In the genomic region with DNA sequence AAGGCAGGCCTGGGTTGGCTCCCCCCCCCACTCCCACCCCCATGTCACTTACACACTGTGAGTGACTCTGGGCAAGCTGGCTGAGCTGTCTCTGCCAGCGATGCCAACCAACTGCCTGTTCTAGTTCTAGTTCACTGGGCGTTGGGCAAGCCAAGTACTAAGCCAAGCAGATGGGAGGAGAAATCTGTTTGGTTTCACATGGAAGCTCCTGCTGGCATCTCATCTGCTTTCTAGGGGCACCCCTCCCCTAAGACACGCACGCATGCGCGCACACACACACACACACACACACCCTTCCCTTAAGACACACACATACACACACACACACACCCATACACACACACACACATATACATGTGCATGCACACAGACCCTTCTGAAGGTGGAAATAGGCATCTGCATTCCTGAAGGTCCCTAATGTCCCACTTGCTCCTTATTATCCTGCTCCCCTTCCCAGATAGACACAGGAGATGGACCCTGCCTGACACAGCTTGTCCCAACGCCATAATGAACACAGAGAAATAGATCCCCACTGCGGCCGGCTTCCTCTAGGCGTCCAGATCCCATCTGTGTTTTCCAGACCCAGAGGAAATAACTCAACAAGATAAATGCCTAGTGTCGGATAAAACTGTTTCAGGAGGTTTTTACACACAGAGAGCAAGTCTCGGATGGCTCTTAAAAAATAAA, we compare ENCODE assay signal across 10 mouse cellular contexts. TPM values are rescaled to one million over a fixed set of nuclear protein-coding genes. Genes with fewer than 3 reads are reported as not detected.
DNase-seq lines count a peak whose midpoint lies in the region; ATAC-seq and TF ChIP-seq lines count a peak whose summit lies in the region.
"Had no signal": no experiment of that assay in that cellular context is flagged by ENCODE, and none has a peak within 500 bp of the region (broad histone marks: within the 10 kb centered on the region; RNA-seq: fewer than 3 reads in every experiment).

No protein-coding gene starts in this region.

- no peak overlapping the region for H3K9ac ChIP-seq in limb, embryonic 14.5 days (ENCODE audit: low read depth, low read length, severe bottlenecking)
- no peak overlapping the region for H3K9ac ChIP-seq in neural tube, embryonic 13.5 days

- no peaks in the 10 kb centered on the region for H3K9me3 ChIP-seq in limb, embryonic 14.5 days (ENCODE audit: control insufficient read depth, low read length)
- H3K9me3 ChIP-seq in limb, embryonic 10.5 days (replicated peaks), result no peaks in the 10 kb centered on the region
- no peaks in the 10 kb centered on the region for H3K9me3 ChIP-seq in neural tube, embryonic 13.5 days

- H3K27me3 ChIP-seq in limb, embryonic 14.5 days (ENCODE audit: control insufficient read depth, insufficient read depth, low read length), result no peaks in the 10 kb centered on the region
- H3K27me3 ChIP-seq in limb, embryonic 10.5 days (ENCODE audit: low read depth, poor library complexity, severe bottlenecking), result no peaks in the 10 kb centered on the region
- H3K27me3 ChIP-seq in neural tube, embryonic 13.5 days, result no peaks in the 10 kb centered on the region

- H3K27ac ChIP-seq in limb, embryonic 14.5 days (replicated peaks; ENCODE audit: low read depth, low read length), result no peak overlapping the region
- no peak overlapping the region for H3K27ac ChIP-seq in limb, embryonic 10.5 days
- H3K27ac ChIP-seq in neural tube, embryonic 13.5 days (replicated peaks), result peak overlapping the region; percentile 33; the same call in 1 of the 2 replicates

- no peak for DNase-seq in limb, embryonic 14.5 days (ENCODE audit: low spot score)
- DNase-seq in limb, embryonic 10.5 days (ENCODE audit: low spot score), result no peak
- DNase-seq in cerebellum, adult 8-10 months, result peak; percentile 83
- peak; percentile 73 for DNase-seq in layer of hippocampus, adult 11-12 months (ENCODE audit: low spot score)
- DNase-seq in heart, adult 8-10 months (ENCODE audit: low spot score), result no peak
- no peak for DNase-seq in ovary, postnatal 36 days (ENCODE audit: low spot score)

- 57% methylated on average over 12 of the region's 12 CpGs for WGBS in limb, embryonic 14.5 days
- WGBS in limb, embryonic 10.5 days, result 84% methylated on average over 12 of the region's 12 CpGs
- 58% methylated on average over 12 of the region's 12 CpGs for WGBS in neural tube, embryonic 13.5 days

- ATAC-seq in limb, embryonic 14.5 days (ENCODE audit: low FRiP score, low read depth), result peak; percentile 53; the same call in 1 of the 2 replicates
- ATAC-seq in neural tube, embryonic 13.5 days (ENCODE audit: low read depth), result peak; percentile 77
- ATAC-seq in megakaryocyte-erythroid progenitor cell, adult 5-6 weeks (replicated peaks; ENCODE audit: low FRiP score, low TSS enrichment, poor library complexity, severe bottlenecking), result no peak

- no peak overlapping the region for H3K4me3 ChIP-seq in limb, embryonic 14.5 days (replicated peaks; ENCODE audit: low read length)
- H3K4me3 ChIP-seq in limb, embryonic 10.5 days, result no peak overlapping the region
- no peak overlapping the region for H3K4me3 ChIP-seq in neural tube, embryonic 13.5 days
- H3K4me3 ChIP-seq: erythroblast, embryonic 14.5 days had no signal

- TF ChIP-seq POLR2A in limb, embryonic 14.5 days (IDR thresholded peaks at IDR 0.05; ENCODE audit: borderline replicate concordance, extremely low read depth, insufficient read depth, insufficient read length), result no peak

- peak overlapping the region; percentile 24 for H3K4me2 ChIP-seq in limb, embryonic 14.5 days (replicated peaks; ENCODE audit: low read depth, low read length, severe bottlenecking)
- peak overlapping the region; percentile 35 for H3K4me2 ChIP-seq in neural tube, embryonic 13.5 days
- H3K4me2 ChIP-seq: heart, embryonic 11.5 days had no signal

- H3K36me3 ChIP-seq in limb, embryonic 14.5 days (ENCODE audit: control insufficient read depth, insufficient read depth, low read length), result no peaks in the 10 kb centered on the region
- H3K36me3 ChIP-seq in limb, embryonic 10.5 days, result no peaks in the 10 kb centered on the region
- no peaks in the 10 kb centered on the region for H3K36me3 ChIP-seq in neural tube, embryonic 13.5 days

- 0 out of 2 replicates have a peak, but pooled peaks cover 4% of the 10 kb centered on the region for H3K4me1 ChIP-seq in limb, embryonic 14.5 days (ENCODE audit: control insufficient read depth, insufficient read depth, low read length)
- no peaks in the 10 kb centered on the region for H3K4me1 ChIP-seq in limb, embryonic 10.5 days
- peaks cover 10% of the 10 kb centered on the region for H3K4me1 ChIP-seq in neural tube, embryonic 13.5 days (replicated peaks)

RNA-seq across cellular contexts. Expression of gene Myrfl, which starts 25.2 kb away (rescaled TPM):
- 0.13 and 0.18 TPM in 2 replicates for polyA plus RNA-seq in limb, embryonic 14.5 days (2012; rRNA removed)
- 0.07 and 0.19 TPM in 2 replicates for polyA plus RNA-seq in limb, embryonic 14.5 days (2014; fragmentation: Nextera tagmentation; extraction: Ambion mirVana)
- polyA plus RNA-seq in limb, embryonic 10.5 days (2016; fragmentation: Nextera tagmentation; extraction: Ambion mirVana), result 0.04 TPM in 1 of 2 replicates, not detected in the other
- 0.15 and 0.27 TPM in 2 replicates for polyA plus RNA-seq in neural tube, embryonic 13.5 days (2015; fragmentation: Nextera tagmentation; extraction: Ambion mirVana)
- total RNA-seq in heart, adult 8-10 months (2022), result 1 to 10 TPM in 3 of 4 experiments, under 1 TPM in 1; 0.50 to 2.0 (median 1.2) TPM
- total RNA-seq in megakaryocyte-erythroid progenitor cell, adult 5-6 weeks (2014; fragmentation: Nextera tagmentation), result not detected in 2 replicates
- not detected in 2 replicates for total RNA-seq in megakaryocyte-erythroid progenitor cell, adult 5-6 weeks (2017)
- polyA plus RNA-seq: erythroblast, embryonic 14.5 days had no signal

Comparison
In these comparisons a context has a peak if more than half of its experiments do, and no peak if none do; other contexts are left out.
1. DNase-seq: peak in cerebellum, adult 8-10 months (single experiment) and layer of hippocampus, adult 11-12 months (single experiment); none in limb, embryonic 14.5 days (single experiment), limb, embryonic 10.5 days (single experiment), heart, adult 8-10 months (single experiment) and ovary, postnatal 36 days (single experiment).